Mouse (Mus musculus): ENCODE measurements around the gene Tmem231. TPM values are rescaled to one million over a fixed set of nuclear protein-coding genes. Genes with fewer than 3 reads are reported as not detected.
"Not testable (repeated sequence)": the region's sequence is repeated elsewhere in the genome, so short reads cannot be mapped to it uniquely, and the experiment has no call there.

Tmem231 gene
- polyA plus RNA-seq, 1 experiment from 2014 or later, result 11.8 TPM

GRCm38 (mm10) chr8:111939516-111940142, 5.9 kb upstream of the Tmem231 start:
- 11% methylated on average over 10 of the region's 10 CpGs for WGBS
- DNase-seq (ENCODE audit: low spot score) (no peak), ATAC-seq (peak; percentile 38)
- peak overlapping the region; percentile 96 for H3K4me3 ChIP-seq (ENCODE audit: low read depth, low read length)
- no peak overlapping the region; the same call in 1 of the 2 replicates for H3K27ac ChIP-seq (ENCODE audit: low read depth, low read length)
- peaks cover 14% of the 10 kb centered on the region for H3K4me1 ChIP-seq (ENCODE audit: control insufficient read depth, insufficient read depth, low read length)
- peak overlapping the region; percentile 40 for H3K9ac ChIP-seq (ENCODE audit: low read length)
- H3K27me3 ChIP-seq (replicated peaks; ENCODE audit: control insufficient read depth, insufficient read depth, low read length), result no peaks in the 10 kb centered on the region
- H3K4me2 ChIP-seq (ENCODE audit: low read length), result peak overlapping the region; percentile 98
- no peaks in the 10 kb centered on the region for H3K9me3 ChIP-seq (replicated peaks; ENCODE audit: control insufficient read depth, low read length)
- peaks cover 19% of the 10 kb centered on the region for H3K36me3 ChIP-seq (ENCODE audit: control insufficient read depth, insufficient read depth, low read length)

GRCm38 (mm10) chr8:111938076-111938985, 4.7 kb upstream of the Tmem231 start:
- not testable (repeated sequence) for H3K4me2 ChIP-seq (ENCODE audit: low read length); DNase-seq (ENCODE audit: low spot score); H3K4me3 ChIP-seq (ENCODE audit: low read depth, low read length); H3K27ac ChIP-seq (ENCODE audit: low read depth, low read length); H3K36me3 ChIP-seq (ENCODE audit: control insufficient read depth, insufficient read depth, low read length); ATAC-seq; H3K9me3 ChIP-seq (replicated peaks; ENCODE audit: control insufficient read depth, low read length); H3K9ac ChIP-seq (ENCODE audit: low read length); H3K27me3 ChIP-seq (replicated peaks; ENCODE audit: control insufficient read depth, insufficient read depth, low read length)
- H3K4me1 ChIP-seq (ENCODE audit: control insufficient read depth, insufficient read depth, low read length), result peaks cover 14% of the 10 kb centered on the region
- 90% methylated on average over 8 of the region's 9 CpGs for WGBS

- H3K9ac ChIP-seq (ENCODE audit: low read length), result no peak overlapping the region
- peaks cover 22% of the 10 kb centered on the region for H3K4me1 ChIP-seq (ENCODE audit: control insufficient read depth, insufficient read depth, low read length)
- DNase-seq (ENCODE audit: low spot score) (no peak), ATAC-seq (no peak)
- no peaks in the 10 kb centered on the region for H3K9me3 ChIP-seq (replicated peaks; ENCODE audit: control insufficient read depth, low read length)
- no peak overlapping the region for H3K27ac ChIP-seq (ENCODE audit: low read depth, low read length)
- no peaks in the 10 kb centered on the region for H3K27me3 ChIP-seq (replicated peaks; ENCODE audit: control insufficient read depth, insufficient read depth, low read length)
- H3K4me3 ChIP-seq (ENCODE audit: low read depth, low read length), result no peak overlapping the region
- no peak overlapping the region for H3K4me2 ChIP-seq (ENCODE audit: low read length)
- WGBS, result 74% methylated on average over 3 of the region's 3 CpGs
- 0 out of 2 replicates have a peak, but pooled peaks cover 3% of the 10 kb centered on the region for H3K36me3 ChIP-seq (ENCODE audit: control insufficient read depth, insufficient read depth, low read length)
Observed at GRCm38 (mm10) chr8:111937184-111937583, 3.5 kb upstream of the Tmem231 start.

- no peaks in the 10 kb centered on the region for H3K27me3 ChIP-seq (replicated peaks; ENCODE audit: control insufficient read depth, insufficient read depth, low read length)
- H3K4me1 ChIP-seq (ENCODE audit: control insufficient read depth, insufficient read depth, low read length), result peaks cover 10% of the 10 kb centered on the region
- DNase-seq (ENCODE audit: low spot score) (no peak), ATAC-seq (no peak)
- H3K4me3 ChIP-seq (ENCODE audit: low read depth, low read length), result no peak overlapping the region
- no peak overlapping the region for H3K4me2 ChIP-seq (ENCODE audit: low read length)
- H3K27ac ChIP-seq (ENCODE audit: low read depth, low read length), result no peak overlapping the region
- H3K36me3 ChIP-seq (ENCODE audit: control insufficient read depth, insufficient read depth, low read length), result no peaks in the 10 kb centered on the region
- 85% methylated on average over 2 of the region's 2 CpGs for WGBS
- no peak overlapping the region for H3K9ac ChIP-seq (ENCODE audit: low read length)
- no peaks in the 10 kb centered on the region for H3K9me3 ChIP-seq (replicated peaks; ENCODE audit: control insufficient read depth, low read length)
Observed at GRCm38 (mm10) chr8:111934201-111934600, 520 bp upstream of the Tmem231 start.

- Histone ChIP-seq H3K4me3 (ENCODE audit: low read depth, low read length) (peak overlapping the region; percentile 71), H3K27ac (ENCODE audit: low read depth, low read length) (peak overlapping the region; percentile 92), H3K9ac (ENCODE audit: low read length) (peak overlapping the region; percentile 83), H3K9me3 (replicated peaks; ENCODE audit: control insufficient read depth, low read length) (no peaks in the 10 kb centered on the region), H3K4me2 (ENCODE audit: low read length) (peak overlapping the region; percentile 93), H3K4me1 (ENCODE audit: control insufficient read depth, insufficient read depth, low read length) (peaks cover 10% of the 10 kb centered on the region), H3K36me3 (ENCODE audit: control insufficient read depth, insufficient read depth, low read length) (no peaks in the 10 kb centered on the region), H3K27me3 (replicated peaks; ENCODE audit: control insufficient read depth, insufficient read depth, low read length) (no peaks in the 10 kb centered on the region)
- DNase-seq (ENCODE audit: low spot score), result peak; percentile 74
- peak; percentile 46 for ATAC-seq
- 31% methylated on average over 19 of the region's 19 CpGs for WGBS
Observed at GRCm38 (mm10) chr8:111932580-111933336, 923 bp downstream of the Tmem231 start.

- ATAC-seq (no peak), DNase-seq (ENCODE audit: low spot score) (no peak)
- H3K9ac ChIP-seq (ENCODE audit: low read length), result no peak overlapping the region
- no peaks in the 10 kb centered on the region for H3K9me3 ChIP-seq (replicated peaks; ENCODE audit: control insufficient read depth, low read length)
- no peak overlapping the region for H3K27ac ChIP-seq (ENCODE audit: low read depth, low read length)
- H3K4me1 ChIP-seq (ENCODE audit: control insufficient read depth, insufficient read depth, low read length), result peaks cover 10% of the 10 kb centered on the region
- no peaks in the 10 kb centered on the region for H3K36me3 ChIP-seq (ENCODE audit: control insufficient read depth, insufficient read depth, low read length)
- H3K4me2 ChIP-seq (ENCODE audit: low read length), result no peak overlapping the region
- H3K4me3 ChIP-seq (ENCODE audit: low read depth, low read length), result no peak overlapping the region
- no peaks in the 10 kb centered on the region for H3K27me3 ChIP-seq (replicated peaks; ENCODE audit: control insufficient read depth, insufficient read depth, low read length)
- 88% methylated on average over 16 of the region's 16 CpGs for WGBS
Observed at GRCm38 (mm10) chr8:111931721-111932120, 2.0 kb downstream of the Tmem231 start.

- Histone ChIP-seq H3K4me2 (ENCODE audit: low read length) (no peak overlapping the region), H3K9ac (ENCODE audit: low read length) (no peak overlapping the region), H3K4me3 (ENCODE audit: low read depth, low read length) (no peak overlapping the region), H3K4me1 (ENCODE audit: control insufficient read depth, insufficient read depth, low read length) (peaks cover 10% of the 10 kb centered on the region), H3K36me3 (ENCODE audit: control insufficient read depth, insufficient read depth, low read length) (no peaks in the 10 kb centered on the region), H3K27me3 (replicated peaks; ENCODE audit: control insufficient read depth, insufficient read depth, low read length) (no peaks in the 10 kb centered on the region), H3K27ac (ENCODE audit: low read depth, low read length) (no peak overlapping the region), H3K9me3 (replicated peaks; ENCODE audit: control insufficient read depth, low read length) (no peaks in the 10 kb centered on the region)
- DNase-seq (ENCODE audit: low spot score) (no peak), ATAC-seq (no peak)
- 76% methylated on average over 8 of the region's 8 CpGs for WGBS
Observed at GRCm38 (mm10) chr8:111929648-111930344, 3.9 kb downstream of the Tmem231 start.

GRCm38 (mm10) chr8:111924976-111925375, 8.7 kb downstream of the Tmem231 start:
- no peaks in the 10 kb centered on the region for H3K36me3 ChIP-seq (ENCODE audit: control insufficient read depth, insufficient read depth, low read length)
- WGBS, result 83% methylated on average over 7 of the region's 7 CpGs
- ATAC-seq, result no peak
- no peaks in the 10 kb centered on the region for H3K4me1 ChIP-seq (ENCODE audit: control insufficient read depth, insufficient read depth, low read length)
- no peak overlapping the region for H3K4me3 ChIP-seq (ENCODE audit: low read depth, low read length)
- no peaks in the 10 kb centered on the region for H3K27me3 ChIP-seq (replicated peaks; ENCODE audit: control insufficient read depth, insufficient read depth, low read length)
- no peak overlapping the region for H3K27ac ChIP-seq (ENCODE audit: low read depth, low read length)
- no peak overlapping the region for H3K9ac ChIP-seq (ENCODE audit: low read length)
- DNase-seq (ENCODE audit: low spot score), result no peak
- no peaks in the 10 kb centered on the region for H3K9me3 ChIP-seq (replicated peaks; ENCODE audit: control insufficient read depth, low read length)
- no peak overlapping the region for H3K4me2 ChIP-seq (ENCODE audit: low read length)
